Mouse (Mus musculus) lung, embryonic 15.5 days (tissue): ENCODE results near the gene Tnpo3. TPM values are rescaled to one million over a fixed set of nuclear protein-coding genes. Genes with fewer than 3 reads are reported as not detected.

ENCODE experiments used
- ATAC-seq: fragments of 200-750 bp; cut with Nextera tagmentation; 2 replicates; pipeline ENCODE4 v1.8.0; 2017; ENCODE audit warnings: moderate number of reproducible peaks, borderline replicate concordance; ENCODE audit not compliant: low FRiP score, low TSS enrichment; ENCODE audit errors: extremely low read depth
- H3K27ac ChIP-seq: fragments of 300-500 bp; sonication (generic); 2 replicates; pipeline ENCODE4 v1.5.1; 2015; ENCODE audit warnings: moderate library complexity, mild to moderate bottlenecking, inconsistent platforms
- H3K27me3 ChIP-seq: fragments of 300-500 bp; sonication (generic); 2 replicates; pipeline ENCODE4 v1.6.1; 2015; ENCODE audit warnings: inconsistent platforms
- H3K36me3 ChIP-seq: fragments of 300-500 bp; sonication (generic); 2 replicates; pipeline ENCODE4 v1.6.1; 2015; ENCODE audit warnings: inconsistent platforms
- H3K4me1 ChIP-seq: fragments of 300-500 bp; sonication (generic); 2 replicates; pipeline ENCODE4 v1.6.1; 2015; ENCODE audit warnings: inconsistent platforms
- H3K4me2 ChIP-seq: fragments of 300-500 bp; sonication (generic); 2 replicates; pipeline ENCODE4 v1.6.1; 2015; ENCODE audit warnings: inconsistent platforms, mild to moderate bottlenecking, moderate library complexity
- H3K4me3 ChIP-seq: fragments of 300-500 bp; sonication (generic); 2 replicates; pipeline ENCODE4 v1.5.1; 2015; ENCODE audit warnings: mild to moderate bottlenecking, inconsistent platforms
- H3K9ac ChIP-seq: fragments of 300-500 bp; sonication (generic); 2 replicates; pipeline ENCODE4 v1.6.1; 2015; ENCODE audit warnings: inconsistent platforms
- H3K9me3 ChIP-seq: fragments of 300-500 bp; sonication (generic); 2 replicates; pipeline ENCODE4 v1.6.1; 2016; ENCODE audit warnings: inconsistent platforms
- WGBS: fragments of 180-500 bp; shearing (Covaris S2); methylation state at CpG from one replicate; pipeline ENCODE4 v1.1.7; 2015; 5-methylcytosine and 5-hydroxymethylcytosine counted together
- polyA plus RNA-seq: library from polyadenylated mRNA; unstranded; fragments of >200 nt; fragmentation: Nextera tagmentation; extraction: Ambion mirVana; gene quantifications from 2 replicates; pipeline ENCODE4 v1.2.1, GENCODE M21; 2015

The Tnpo3 gene
- polyA plus RNA-seq, 1 experiment from 2014 or later, result 83.2 TPM

DNA sequence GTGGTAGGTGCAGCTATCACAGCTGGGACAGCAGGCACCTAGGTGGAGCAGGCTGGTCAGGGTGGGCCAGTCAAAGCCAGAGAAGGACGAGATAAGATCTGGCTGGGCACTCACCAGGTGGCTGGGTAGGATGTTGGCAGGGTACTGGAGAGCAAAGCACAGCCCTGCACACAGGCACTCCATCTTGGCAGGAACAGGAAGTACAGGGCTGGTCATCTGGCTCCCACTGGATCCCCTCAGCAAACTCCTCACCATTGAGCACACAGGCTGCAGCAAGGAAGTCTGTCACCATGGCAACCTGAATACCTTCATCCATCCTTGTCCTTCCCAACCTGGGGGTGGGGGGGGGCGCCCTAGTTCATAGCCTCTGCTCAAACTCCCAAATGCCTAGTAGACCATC lies 111.9 kb downstream of the Tnpo3 start:
- Histone ChIP-seq H3K4me1 (no peaks in the 10 kb centered on the region), H3K4me2 (no peak overlapping the region), H3K36me3 (peaks cover 2% of the 10 kb centered on the region; the same call in 1 of the 2 replicates), H3K9ac (no peak overlapping the region), H3K27me3 (peaks cover 16% of the 10 kb centered on the region), H3K4me3 (no peak overlapping the region), H3K9me3 (no peaks in the 10 kb centered on the region), H3K27ac (no peak overlapping the region)
- 32% methylated on average over 2 of the region's 2 CpGs for WGBS
- ATAC-seq, result no peak

DNA sequence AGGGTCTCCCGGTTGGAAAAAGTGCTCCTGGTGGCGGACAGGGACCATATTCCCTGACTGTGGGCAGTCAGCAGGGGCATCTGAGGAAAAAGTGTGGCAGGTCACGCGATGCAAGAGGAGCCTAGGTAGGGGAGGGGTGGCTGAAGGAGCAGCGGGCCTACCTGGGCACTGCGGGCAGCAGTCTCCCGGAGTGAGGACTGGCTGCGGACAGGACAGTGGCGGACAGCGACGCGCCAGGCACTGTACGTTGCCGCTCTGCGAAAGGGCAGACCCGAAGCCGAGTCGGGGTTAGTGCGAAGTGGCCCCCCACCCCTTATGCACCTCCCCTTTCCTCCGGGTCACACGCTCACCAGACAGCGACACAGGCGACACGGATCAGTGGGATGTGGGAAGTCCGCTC lies 113.4 kb downstream of the Tnpo3 start:
- Histone ChIP-seq H3K27ac (no peak overlapping the region), H3K9me3 (no peaks in the 10 kb centered on the region), H3K4me3 (no peak overlapping the region), H3K27me3 (peaks cover 16% of the 10 kb centered on the region), H3K4me1 (no peaks in the 10 kb centered on the region), H3K9ac (no peak overlapping the region), H3K4me2 (no peak overlapping the region), H3K36me3 (peaks cover 2% of the 10 kb centered on the region; the same call in 1 of the 2 replicates)
- 30% methylated on average over 25 of the region's 25 CpGs for WGBS
- 0 out of 2 replicates have a peak, but pooled peaks have one; percentile 28 for ATAC-seq

DNA sequence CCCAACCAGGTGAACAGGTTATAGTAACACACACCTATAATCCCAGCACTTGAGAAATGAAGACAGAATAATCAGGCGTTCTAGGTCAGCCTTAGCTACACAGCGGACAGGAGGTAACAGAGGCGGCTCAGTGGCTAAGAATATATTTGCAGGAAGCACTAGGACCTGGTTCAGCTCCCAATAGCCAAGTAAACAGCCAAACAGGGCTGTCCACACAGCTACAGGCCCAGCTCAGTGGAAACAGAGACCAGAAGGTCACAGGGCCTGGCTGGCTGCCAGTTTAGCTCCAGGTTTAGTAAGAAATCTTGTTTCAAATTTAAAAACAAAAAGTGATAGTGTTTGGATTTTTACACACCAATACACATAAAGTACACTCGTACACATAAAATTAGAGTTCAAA lies 115.6 kb downstream of the Tnpo3 start:
- WGBS, result 79% methylated on average over 4 of the region's 4 CpGs
- ATAC-seq, result no peak
- no peaks in the 10 kb centered on the region for H3K4me1 ChIP-seq
- H3K27me3 ChIP-seq, result peaks cover 16% of the 10 kb centered on the region
- no peaks in the 10 kb centered on the region for H3K9me3 ChIP-seq
- H3K9ac ChIP-seq, result no peak overlapping the region
- no peak overlapping the region for H3K4me2 ChIP-seq
- no peak overlapping the region for H3K27ac ChIP-seq
- H3K4me3 ChIP-seq, result no peak overlapping the region
- peaks cover 2% of the 10 kb centered on the region; the same call in 1 of the 2 replicates for H3K36me3 ChIP-seq

Other genes starting within 250 kb of the Tnpo3 start
- gene Opn1sw, start 221.4 kb downstream of the Tnpo3 start, polyA plus RNA-seq, result 0.44 and 0.77 TPM in 2 replicates
- 7.8 and 9.1 TPM in 2 replicates for gene Ccdc136, start 213.6 kb downstream of the Tnpo3 start, polyA plus RNA-seq
- 5.8 and 6.7 TPM in 2 replicates for gene Flnc, start 176.6 kb downstream of the Tnpo3 start, polyA plus RNA-seq
- 201 and 209 TPM in 2 replicates for gene Atp6v1f, start 142.2 kb downstream of the Tnpo3 start, polyA plus RNA-seq
- not detected in 2 replicates for gene Atp6v1fnb, start 138.4 kb downstream of the Tnpo3 start, polyA plus RNA-seq
- 14.0 and 14.1 TPM in 2 replicates for gene Kcp, start 101.9 kb downstream of the Tnpo3 start, polyA plus RNA-seq
- gene Irf5, start 83.3 kb downstream of the Tnpo3 start, polyA plus RNA-seq, result 4.4 and 6.2 TPM in 2 replicates
- gene Tspan33, start 84.3 kb upstream of the Tnpo3 start, polyA plus RNA-seq, result 4.4 and 5.0 TPM in 2 replicates
- gene Smo, start 125.6 kb upstream of the Tnpo3 start, polyA plus RNA-seq, result 39.2 and 41.6 TPM in 2 replicates
- 8.2 and 9.5 TPM in 2 replicates for gene Ahcyl2, start 158.1 kb upstream of the Tnpo3 start, polyA plus RNA-seq